Mouse (Mus musculus): ENCODE data around the gene Rnf180. TPM values are rescaled to one million over a fixed set of nuclear protein-coding genes. Genes with fewer than 3 reads are reported as not detected.

The Rnf180 gene
- polyA plus RNA-seq, 1 experiment: not detected

DNA sequence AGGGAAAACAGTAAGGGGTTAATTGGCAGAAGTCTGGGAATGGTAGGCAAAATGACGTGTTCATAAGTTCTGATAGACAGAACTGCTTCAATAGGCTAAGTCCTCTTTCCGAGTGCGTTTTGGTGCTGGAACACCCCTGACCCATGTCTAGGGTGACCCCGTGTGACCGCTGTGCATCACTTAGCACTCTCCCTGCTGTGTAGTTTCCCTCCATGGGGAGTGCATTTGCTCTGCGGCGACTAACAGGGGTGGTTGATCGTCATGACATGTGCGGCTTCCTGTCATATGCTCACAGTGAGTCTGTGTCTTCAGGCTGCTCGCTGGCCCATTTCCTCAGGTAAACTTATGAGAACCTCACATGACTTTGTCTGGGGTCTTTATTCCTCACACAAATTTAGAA lies 70.6 kb downstream of the Rnf180 start:
- 47% methylated on average over 10 of the region's 10 CpGs for WGBS
- no peak overlapping the region for H3K27ac ChIP-seq (ENCODE audit: insufficient read depth, low read depth, low read length)
- no peak overlapping the region for H3K4me3 ChIP-seq (ENCODE audit: insufficient read depth, low read depth, low read length)
- H3K4me1 ChIP-seq (ENCODE audit: control insufficient read depth, insufficient read depth, low read length): no peaks in the 10 kb centered on the region
- TF ChIP-seq CTCF (IDR thresholded peaks at IDR 0.05; ENCODE audit: insufficient read depth, low read depth, low read length) (no peak), POLR2A (IDR thresholded peaks at IDR 0.05; ENCODE audit: insufficient read depth, low read depth, low read length) (no peak)

DNA sequence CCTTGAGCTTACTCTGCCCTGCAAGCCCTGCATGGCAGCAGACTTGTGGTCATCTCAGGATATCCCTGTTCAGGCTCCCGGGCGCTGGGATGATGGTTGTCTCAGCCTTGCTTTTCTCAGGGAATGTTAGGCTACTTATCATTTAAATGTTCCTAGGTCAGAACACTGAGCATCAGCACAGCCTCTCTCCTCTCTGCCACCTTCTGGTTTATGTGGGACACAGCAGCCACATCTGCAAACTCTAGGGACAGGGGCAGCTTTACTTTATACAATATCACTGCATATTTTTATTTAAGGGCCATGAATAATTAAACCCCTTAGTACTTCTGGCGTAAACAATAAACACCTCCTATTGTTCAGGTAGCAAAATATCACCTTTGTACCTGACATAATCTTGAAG lies 71.5 kb downstream of the Rnf180 start:
- TF ChIP-seq POLR2A (IDR thresholded peaks at IDR 0.05; ENCODE audit: insufficient read depth, low read depth, low read length) (no peak), CTCF (IDR thresholded peaks at IDR 0.05; ENCODE audit: insufficient read depth, low read depth, low read length) (no peak)
- WGBS: 74% methylated on average over 3 of the region's 3 CpGs
- Histone ChIP-seq H3K27ac (ENCODE audit: insufficient read depth, low read depth, low read length) (no peak overlapping the region), H3K4me3 (ENCODE audit: insufficient read depth, low read depth, low read length) (no peak overlapping the region), H3K4me1 (ENCODE audit: control insufficient read depth, insufficient read depth, low read length) (no peaks in the 10 kb centered on the region)

- TF ChIP-seq CTCF (IDR thresholded peaks at IDR 0.05; ENCODE audit: insufficient read depth, low read depth, low read length) (no peak), POLR2A (IDR thresholded peaks at IDR 0.05; ENCODE audit: insufficient read depth, low read depth, low read length) (no peak)
- H3K27ac ChIP-seq (ENCODE audit: insufficient read depth, low read depth, low read length): no peak overlapping the region
- no peak overlapping the region for H3K4me3 ChIP-seq (ENCODE audit: insufficient read depth, low read depth, low read length)
- WGBS: 87% methylated on average over 5 of the region's 5 CpGs
- H3K4me1 ChIP-seq (ENCODE audit: control insufficient read depth, insufficient read depth, low read length): no peaks in the 10 kb centered on the region
These were observed 72.4 kb downstream of the Rnf180 start for GRCm38 (mm10) chr13:105222016-105222725.

- 84% methylated on average over 3 of the region's 3 CpGs for WGBS
- H3K4me1 ChIP-seq (ENCODE audit: control insufficient read depth, insufficient read depth, low read length): no peaks in the 10 kb centered on the region
- no peak overlapping the region for H3K27ac ChIP-seq (ENCODE audit: insufficient read depth, low read depth, low read length)
- no peak for TF ChIP-seq CTCF (IDR thresholded peaks at IDR 0.05; ENCODE audit: insufficient read depth, low read depth, low read length)
- TF ChIP-seq POLR2A (IDR thresholded peaks at IDR 0.05; ENCODE audit: insufficient read depth, low read depth, low read length): no peak
- no peak overlapping the region for H3K4me3 ChIP-seq (ENCODE audit: insufficient read depth, low read depth, low read length)
These were observed 83.9 kb downstream of the Rnf180 start for GRCm38 (mm10) chr13:105210746-105211145.

GRCm38 (mm10) chr13:105203851-105204250 lies 90.8 kb downstream of the Rnf180 start:
- H3K27ac ChIP-seq (ENCODE audit: insufficient read depth, low read depth, low read length): no peak overlapping the region
- H3K4me1 ChIP-seq (ENCODE audit: control insufficient read depth, insufficient read depth, low read length): no peaks in the 10 kb centered on the region
- H3K4me3 ChIP-seq (ENCODE audit: insufficient read depth, low read depth, low read length): no peak overlapping the region
- TF ChIP-seq POLR2A (IDR thresholded peaks at IDR 0.05; ENCODE audit: insufficient read depth, low read depth, low read length): no peak
- no peak for TF ChIP-seq CTCF (IDR thresholded peaks at IDR 0.05; ENCODE audit: insufficient read depth, low read depth, low read length)
- 89% methylated on average over 3 of the region's 3 CpGs for WGBS

DNA sequence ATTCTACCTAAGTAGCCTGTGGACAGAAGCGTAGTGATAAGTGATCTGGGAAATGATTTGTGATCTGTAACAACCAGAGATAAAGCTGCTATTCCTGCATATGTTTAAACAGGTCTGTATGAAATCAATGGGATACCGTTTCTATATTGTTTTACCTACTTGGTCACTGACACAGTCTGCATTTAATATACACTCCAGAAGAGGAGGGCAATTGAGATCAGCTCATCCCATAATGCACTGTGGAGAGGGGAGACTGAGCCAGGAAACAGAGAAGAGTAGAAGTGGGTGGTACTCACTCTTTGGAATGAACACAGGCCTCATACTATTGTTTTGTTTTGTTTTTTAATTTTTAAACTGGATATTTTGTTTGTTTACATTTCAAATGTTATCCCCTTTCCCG lies 96.0 kb downstream of the Rnf180 start:
- Histone ChIP-seq H3K4me3 (ENCODE audit: insufficient read depth, low read depth, low read length) (no peak overlapping the region), H3K27ac (ENCODE audit: insufficient read depth, low read depth, low read length) (no peak overlapping the region), H3K4me1 (ENCODE audit: control insufficient read depth, insufficient read depth, low read length) (no peaks in the 10 kb centered on the region)
- TF ChIP-seq POLR2A (IDR thresholded peaks at IDR 0.05; ENCODE audit: insufficient read depth, low read depth, low read length): no peak
- TF ChIP-seq CTCF (IDR thresholded peaks at IDR 0.05; ENCODE audit: insufficient read depth, low read depth, low read length): no peak
- WGBS: 85% methylated on average over 3 of the region's 3 CpGs

DNA sequence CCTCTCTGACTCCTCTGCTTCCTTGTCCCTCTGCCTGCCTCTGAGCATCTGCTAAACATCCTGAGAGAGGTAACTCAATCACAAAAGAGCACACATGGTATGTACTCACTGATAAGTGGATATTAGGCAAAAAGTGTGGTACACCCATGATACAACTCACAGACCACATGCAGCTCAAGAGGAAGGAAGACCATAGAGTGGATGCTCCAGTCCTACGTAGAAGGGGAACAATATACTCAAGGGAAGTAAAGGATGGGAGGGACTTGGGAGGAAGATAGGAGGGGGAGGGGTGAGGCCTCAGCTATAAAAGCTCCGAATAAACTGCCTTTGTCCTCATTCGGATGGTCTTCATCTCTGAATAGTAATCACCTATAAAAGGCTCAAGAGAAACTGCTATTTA lies 96.6 kb downstream of the Rnf180 start:
- no peaks in the 10 kb centered on the region for H3K4me1 ChIP-seq (ENCODE audit: control insufficient read depth, insufficient read depth, low read length)
- TF ChIP-seq CTCF (IDR thresholded peaks at IDR 0.05; ENCODE audit: insufficient read depth, low read depth, low read length): no peak
- TF ChIP-seq POLR2A (IDR thresholded peaks at IDR 0.05; ENCODE audit: insufficient read depth, low read depth, low read length): no peak
- 50% methylated on average over 3 of the region's 3 CpGs for WGBS
- H3K4me3 ChIP-seq (ENCODE audit: insufficient read depth, low read depth, low read length): no peak overlapping the region
- no peak overlapping the region for H3K27ac ChIP-seq (ENCODE audit: insufficient read depth, low read depth, low read length)

GRCm38 (mm10) chr13:105193583-105193982 lies 101.0 kb downstream of the Rnf180 start:
- Histone ChIP-seq H3K27ac (ENCODE audit: insufficient read depth, low read depth, low read length) (no peak overlapping the region), H3K4me1 (ENCODE audit: control insufficient read depth, insufficient read depth, low read length) (no peaks in the 10 kb centered on the region)
- 53% methylated on average over 7 of the region's 7 CpGs for WGBS

DNA sequence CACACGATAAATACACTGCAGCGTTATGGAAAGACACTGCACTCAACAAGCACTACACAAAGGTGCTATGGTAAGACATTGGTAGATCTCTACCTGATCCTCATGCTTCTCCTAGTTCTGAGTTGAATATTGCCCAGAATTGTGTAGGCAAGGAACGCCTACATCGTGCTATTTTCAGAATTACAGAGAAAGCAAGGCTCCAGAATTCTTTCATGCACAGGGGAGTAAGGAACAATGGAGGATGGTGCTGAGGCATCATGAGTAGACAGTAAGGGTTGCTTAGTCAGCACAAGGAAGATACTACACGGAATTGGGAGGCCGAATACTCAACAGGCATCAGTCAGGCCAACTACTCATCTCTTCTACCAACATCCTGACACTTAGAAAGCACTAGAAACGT lies 105.9 kb downstream of the Rnf180 start:
- no peak overlapping the region for H3K4me3 ChIP-seq (ENCODE audit: insufficient read depth, low read depth, low read length)
- no peak overlapping the region for H3K27ac ChIP-seq (ENCODE audit: insufficient read depth, low read depth, low read length)
- WGBS: 70% methylated on average over 7 of the region's 7 CpGs
- TF ChIP-seq CTCF (IDR thresholded peaks at IDR 0.05; ENCODE audit: insufficient read depth, low read depth, low read length) (no peak), POLR2A (IDR thresholded peaks at IDR 0.05; ENCODE audit: insufficient read depth, low read depth, low read length) (no peak)
- no peaks in the 10 kb centered on the region for H3K4me1 ChIP-seq (ENCODE audit: control insufficient read depth, insufficient read depth, low read length)

More at GRCm38 (mm10) chr13:105193583-105193982, 101.0 kb downstream of the Rnf180 start:
- TF ChIP-seq POLR2A (IDR thresholded peaks at IDR 0.05; ENCODE audit: insufficient read depth, low read depth, low read length) (no peak), CTCF (IDR thresholded peaks at IDR 0.05; ENCODE audit: insufficient read depth, low read depth, low read length) (no peak)
- H3K4me3 ChIP-seq (ENCODE audit: insufficient read depth, low read depth, low read length): no peak overlapping the region

Data from olfactory bulb, adult 2 months (tissue).